Mouse (Mus musculus) heart, postnatal 4 days (tissue): ENCODE results near the gene Il12a. TPM values are rescaled to one million over a fixed set of nuclear protein-coding genes. Genes with fewer than 3 reads are reported as not detected.
"Not testable (repeated sequence)": the region's sequence is repeated elsewhere in the genome, so short reads cannot be mapped to it uniquely, and the experiment has no call there.

Experiments
- DNase-seq: peaks from one replicate; pipeline ENCODE4 v3.0.0; 2021
- total RNA-seq, 2 experiments: library from RNA; stranded (reverse); gene quantifications; 2 replicates each; pipeline ENCODE4 v1.2.3; 2021

The Il12a gene
- total RNA-seq, 2 experiments from 2014 or later = 0.20 TPM; not detected in 1

DNA sequence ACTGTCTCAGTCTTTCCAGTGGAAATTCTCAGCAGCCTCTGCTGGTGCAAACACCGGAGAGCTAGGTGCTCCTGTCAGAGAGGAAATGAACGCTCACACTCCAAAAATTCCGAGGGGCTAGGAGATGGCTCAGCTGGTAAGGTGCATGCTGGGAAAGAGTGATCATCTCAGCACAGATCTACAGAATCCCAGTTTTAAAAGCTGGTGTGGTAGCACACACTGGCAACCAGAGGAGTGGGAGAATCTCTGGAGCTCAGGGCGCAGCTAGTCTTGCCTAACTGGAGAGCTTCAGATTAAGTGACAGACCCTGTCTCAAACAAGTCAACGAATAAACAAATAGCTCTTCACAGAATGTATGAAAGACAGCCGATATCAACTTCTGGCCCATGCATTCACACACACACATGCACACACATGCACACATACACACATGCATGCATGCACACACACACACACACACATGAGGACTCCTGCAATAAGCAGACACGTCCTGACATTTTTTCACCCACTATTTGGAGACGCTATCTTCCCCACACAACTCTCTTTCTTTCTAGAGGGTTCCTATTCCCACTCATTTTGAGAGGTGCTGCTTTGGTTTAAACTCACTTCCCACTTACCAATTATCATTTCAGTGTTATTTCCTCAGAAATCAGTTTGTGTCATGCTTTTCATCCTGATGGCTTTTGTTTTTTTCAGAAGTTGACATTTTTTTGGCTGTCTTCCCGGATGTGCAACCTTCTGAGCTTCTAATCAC lies 52.5 kb downstream of the Il12a start:
- DNase-seq = no peak

DNA sequence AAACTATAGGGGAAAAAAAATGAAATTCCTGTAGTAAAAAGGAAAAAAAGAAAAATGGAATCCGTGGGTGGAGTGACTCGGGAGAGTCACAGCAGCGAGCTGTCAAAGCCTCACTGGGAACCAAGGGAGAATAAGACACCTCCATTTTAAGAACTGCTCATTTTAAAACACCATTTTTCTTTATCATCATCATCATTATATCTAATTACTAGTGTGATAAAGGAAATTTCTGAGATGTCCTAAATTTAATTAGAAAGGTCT lies 53.0 kb downstream of the Il12a start:
- no peak for DNase-seq

DNA sequence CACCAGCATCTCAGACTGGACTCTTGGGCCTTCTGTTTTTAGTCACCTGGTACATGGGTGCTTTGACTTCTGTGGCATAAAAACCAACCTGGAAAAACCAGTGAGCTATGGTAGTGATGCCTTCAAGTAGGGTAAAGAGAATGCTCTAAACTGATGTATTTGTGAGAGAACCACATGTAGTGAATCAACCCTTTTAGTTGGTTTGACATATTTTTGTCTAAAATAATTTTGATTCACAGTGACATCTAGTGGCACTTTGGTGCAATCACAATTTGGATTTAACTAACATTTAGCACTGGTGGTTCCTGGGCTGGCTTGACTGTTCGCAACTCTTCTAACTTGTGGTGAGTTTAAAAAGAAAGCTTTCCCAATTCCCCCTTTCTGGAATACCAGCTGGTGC lies 53.7 kb downstream of the Il12a start:
- no peak for DNase-seq

DNA sequence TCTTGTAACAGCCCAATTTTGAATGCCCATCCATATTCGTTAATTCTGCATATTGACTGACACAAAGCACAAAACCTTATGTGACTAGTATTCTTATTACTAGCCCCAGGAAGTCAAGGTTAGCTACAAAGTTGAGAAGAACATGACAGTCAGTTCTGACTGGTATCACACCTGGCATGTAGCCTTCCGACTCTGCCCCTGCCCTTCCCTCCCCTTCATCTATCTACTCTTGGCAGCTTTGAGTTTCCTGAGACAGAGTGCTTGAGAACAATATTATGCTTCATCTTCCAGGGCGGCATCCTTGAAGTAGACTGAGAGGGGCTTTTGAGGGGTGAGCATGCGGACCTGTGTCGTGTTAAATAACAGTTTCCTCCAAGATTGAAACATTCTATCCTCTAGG lies 54.6 kb downstream of the Il12a start:
- DNase-seq = no peak

DNA sequence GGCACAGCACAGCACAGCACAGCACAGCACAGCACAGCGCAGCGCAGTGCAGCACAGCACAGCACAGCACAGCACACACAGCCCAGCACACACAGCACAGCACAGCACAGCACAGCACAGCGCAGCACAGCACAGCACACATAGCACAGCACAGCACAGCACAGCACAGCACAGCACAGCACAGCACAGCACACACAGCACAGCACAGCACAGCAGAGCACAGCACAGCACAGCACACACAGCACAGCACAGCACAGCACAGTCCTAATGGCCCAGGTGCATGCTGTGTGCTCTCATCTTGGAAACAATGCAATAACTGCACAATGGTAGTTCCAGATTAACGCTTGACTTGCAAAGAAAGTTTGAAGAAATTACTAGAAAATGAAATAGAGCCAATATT lies 55.8 kb downstream of the Il12a start:
- DNase-seq = not testable (repeated sequence)

Other genes with a start within 250 kb of the Il12a start
- gene 1110032F04Rik, start 178.9 kb downstream of the Il12a start, total RNA-seq = 1 to 10 TPM; 4.2 to 4.4 TPM